Mouse (Mus musculus) adrenal gland, postnatal 36 days (tissue): ENCODE measurements around the gene Cep83. TPM values are rescaled to one million over a fixed set of nuclear protein-coding genes. Genes with fewer than 3 reads are reported as not detected.

Experiments used
- DNase-seq, 2 experiments: peaks; one replicate each; pipeline ENCODE4 v3.0.0; 2021; ENCODE audit warnings: mixed read lengths in 1 of 2
- total RNA-seq, 2 experiments: library from RNA; stranded (reverse); gene quantifications; 2 replicates each; pipeline ENCODE4 v1.2.3; 2021

Cep83 gene
- total RNA-seq, 2 experiments from 2014 or later, result 9.6 to 9.8 TPM

DNA sequence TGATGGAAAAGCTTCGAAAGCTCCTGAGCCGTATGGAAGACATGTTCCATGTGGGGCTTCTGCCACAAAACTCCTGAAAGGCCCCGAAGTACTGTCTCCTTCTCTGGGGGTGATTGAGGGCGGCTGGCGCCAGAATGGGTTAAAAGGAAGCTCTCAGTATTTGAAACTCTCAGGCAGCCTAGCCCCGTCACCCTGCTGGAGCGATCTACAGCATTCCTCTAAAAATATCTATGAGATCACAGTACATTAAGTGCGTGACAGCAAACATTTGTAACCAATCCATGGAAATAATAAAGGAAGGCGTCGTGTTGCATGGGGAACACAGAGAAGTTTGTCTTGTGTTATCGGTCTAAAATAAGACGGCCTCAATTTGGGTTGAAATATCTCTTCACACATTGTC is 138.0 kb downstream of the Cep83 start:
- no peak for DNase-seq

DNA sequence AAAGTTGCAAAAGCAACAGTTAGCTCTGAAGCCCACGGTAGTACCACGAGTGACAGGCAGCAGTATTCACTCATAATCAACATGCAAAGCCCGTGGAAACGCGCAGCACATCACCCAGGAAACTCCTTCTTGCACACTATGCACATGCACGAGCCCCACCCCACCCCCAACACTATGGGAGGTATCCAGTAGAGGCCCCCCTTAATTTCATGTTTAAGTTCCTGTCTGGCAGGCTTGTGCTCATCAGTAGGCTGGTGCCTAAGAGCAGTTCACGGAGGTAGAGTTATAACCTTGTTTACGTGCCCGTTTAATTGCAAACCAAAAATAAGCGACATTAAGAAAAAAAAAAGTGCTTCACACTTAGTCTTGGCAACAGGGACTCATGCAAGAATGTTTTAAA is 138.9 kb downstream of the Cep83 start:
- no peak for DNase-seq

DNA sequence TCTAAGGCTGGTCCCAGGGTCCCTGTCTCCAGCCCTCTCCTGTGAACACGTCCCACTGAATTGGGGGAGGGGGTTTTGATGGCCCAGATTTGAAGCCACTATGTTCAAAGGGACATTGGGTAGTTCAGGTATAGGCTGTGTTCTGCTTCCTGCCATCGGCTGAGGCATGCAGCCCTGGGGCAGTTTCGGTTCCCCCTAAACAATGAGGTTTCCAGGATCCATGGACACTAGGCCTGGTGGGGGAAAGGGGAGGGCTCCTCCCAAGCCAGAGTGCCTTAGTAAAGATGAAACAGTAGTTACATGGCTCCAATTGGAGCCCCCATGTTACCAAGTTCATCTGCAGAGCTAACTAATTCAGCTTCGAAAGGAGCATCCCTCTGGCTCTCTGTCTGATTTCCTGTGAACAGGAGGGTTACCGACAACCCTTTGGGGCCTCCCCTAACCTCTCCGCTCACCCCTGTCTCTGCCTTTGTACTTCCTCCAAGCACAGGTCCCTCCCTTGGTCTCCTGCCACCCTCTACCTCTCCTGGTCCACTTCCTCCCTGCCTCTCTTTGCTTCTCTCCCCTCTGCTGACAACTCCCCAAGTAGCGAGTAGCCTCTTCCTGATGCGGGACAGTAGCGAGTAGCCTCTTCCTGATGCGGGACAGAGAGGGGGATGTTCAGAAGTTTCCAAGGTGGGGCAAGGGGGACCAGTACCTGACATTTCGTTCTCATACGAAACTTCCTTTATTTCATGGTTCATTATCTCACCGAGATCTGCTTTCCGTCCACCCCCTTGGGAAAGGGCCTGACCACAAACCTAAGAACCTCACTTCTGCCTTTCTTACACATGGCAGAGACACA is 139.7 kb downstream of the Cep83 start:
- DNase-seq, result no peak

DNA sequence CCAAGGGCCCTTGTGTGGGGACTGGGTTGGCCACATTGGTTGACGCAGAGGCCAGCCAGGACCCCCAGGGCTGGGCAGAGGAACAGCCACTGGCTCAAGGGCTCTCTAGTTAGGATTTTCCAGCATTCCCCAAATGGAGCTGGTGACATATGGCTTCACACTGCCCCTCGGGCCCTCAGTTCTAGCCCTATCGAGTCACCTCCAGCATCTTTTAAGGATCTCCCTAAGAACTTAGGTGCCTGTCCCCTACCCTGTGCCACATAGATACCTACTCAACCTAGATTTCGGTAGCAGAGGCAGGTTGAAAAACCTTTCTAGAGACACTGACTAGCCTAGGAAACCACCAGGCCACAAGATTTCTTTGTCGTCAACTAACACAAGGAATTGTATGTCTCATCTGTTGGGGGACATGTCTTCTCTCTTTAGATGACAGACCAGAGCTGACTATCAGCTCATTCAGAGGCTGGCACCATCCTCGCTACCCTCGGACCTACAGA is 140.3 kb downstream of the Cep83 start:
- DNase-seq, result no peak

DNA sequence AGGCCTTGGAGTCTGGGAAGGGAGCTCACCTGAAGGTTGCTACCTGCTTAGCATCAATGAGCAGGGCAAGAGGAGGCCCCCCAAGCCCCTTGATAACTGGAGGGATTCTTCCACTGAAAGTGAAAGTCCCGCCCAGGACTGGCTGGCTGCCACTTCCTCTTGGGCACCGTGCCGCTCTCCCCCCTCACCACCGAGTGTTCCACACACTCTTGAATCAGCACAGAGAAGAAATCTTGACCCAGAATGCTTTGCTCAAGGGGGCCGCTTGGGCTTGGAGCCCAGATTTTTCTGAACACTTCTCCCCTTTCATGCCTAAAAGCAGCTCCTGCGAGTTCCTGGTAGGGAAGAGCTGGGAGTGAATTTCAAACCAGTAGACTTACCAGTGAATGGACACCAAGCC is 141.0 kb downstream of the Cep83 start:
- peak; percentile 81 to 89 for DNase-seq

DNA sequence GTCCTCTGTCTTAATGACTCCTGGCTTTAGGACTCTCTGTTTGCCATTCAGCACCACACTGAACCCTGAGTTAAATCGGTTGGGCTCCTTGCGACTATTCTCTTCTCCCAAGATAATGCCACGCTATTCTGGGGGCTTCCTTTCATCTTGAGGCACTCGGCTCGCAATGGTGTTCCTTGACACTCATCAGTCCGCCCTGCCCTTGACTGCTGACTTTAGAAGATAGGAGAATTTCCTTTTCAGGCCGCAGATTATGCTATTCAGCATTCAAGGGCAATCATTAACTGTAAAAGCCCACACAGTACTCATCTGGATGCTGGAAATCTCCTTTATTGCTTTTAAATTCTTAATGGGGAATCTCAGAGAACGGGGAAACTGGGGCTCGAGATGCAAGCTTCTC is 147.4 kb downstream of the Cep83 start:
- DNase-seq, result no peak
